Mouse (Mus musculus) urinary bladder, adult 2 months (tissue): ENCODE data around the gene Igfbp7. TPM values are rescaled to one million over a fixed set of nuclear protein-coding genes. Genes with fewer than 3 reads are reported as not detected.

Experiments used
- DNase-seq: peaks from one replicate; pipeline ENCODE4 v3.0.0; 2022; ENCODE audit warnings: low spot score
- polyA plus RNA-seq: library from polyadenylated mRNA; depleted of rRNA; stranded (reverse); fragments of >200 nt; gene quantifications from 2 replicates; pipeline ENCODE4 v1.2.3, GENCODE M21; 2012; rRNA removed

The Igfbp7 gene
- polyA plus RNA-seq, 1 experiment: 1,512 TPM

GRCm38 (mm10) chr5:77349971-77350658 is 57.7 kb downstream of the Igfbp7 start:
- DNase-seq: no peak

- no peak for DNase-seq
Observed at GRCm38 (mm10) chr5:77348901-77349300, 58.9 kb downstream of the Igfbp7 start.

GRCm38 (mm10) chr5:77340033-77340432 is 67.8 kb downstream of the Igfbp7 start:
- DNase-seq: no peak

- no peak for DNase-seq
Observed at GRCm38 (mm10) chr5:77330154-77330553, 77.7 kb downstream of the Igfbp7 start.

- no peak for DNase-seq
Observed at GRCm38 (mm10) chr5:77324936-77325335, 82.9 kb downstream of the Igfbp7 start.

- no peak for DNase-seq
Observed at GRCm38 (mm10) chr5:77314986-77315385, 92.9 kb downstream of the Igfbp7 start.

- no peak for DNase-seq
Observed at GRCm38 (mm10) chr5:77314206-77314605, 93.6 kb downstream of the Igfbp7 start.

GRCm38 (mm10) chr5:77309924-77310772 is 97.7 kb downstream of the Igfbp7 start, which contains the start of the genes Noa1 and Polr2b:
TSS of gene Noa1 (minus strand) at chr5:77310084.
TSS of gene Polr2b (plus strand) at chr5:77310147.
- peak; percentile 96 for DNase-seq

GRCm38 (mm10) chr5:77309051-77309906 is 98.6 kb downstream of the Igfbp7 start:
- DNase-seq: no peak

GRCm38 (mm10) chr5:77307821-77308553 is 99.9 kb downstream of the Igfbp7 start:
- DNase-seq: no peak

GRCm38 (mm10) chr5:77301296-77301903 is 106.4 kb downstream of the Igfbp7 start:
- DNase-seq: no peak

- no peak for DNase-seq
Observed at GRCm38 (mm10) chr5:77299486-77299885, 108.4 kb downstream of the Igfbp7 start.

Other genes with a start within 250 kb of the Igfbp7 start
- gene Spink2, start 196.6 kb downstream of the Igfbp7 start, polyA plus RNA-seq: 1.0 and 1.7 TPM in 2 replicates
- 12.4 and 14.3 TPM in 2 replicates for gene Rest, start 142.6 kb downstream of the Igfbp7 start, polyA plus RNA-seq
- gene Noa1, start 98.0 kb downstream of the Igfbp7 start, polyA plus RNA-seq: 13.3 TPM in 2 replicates
- gene Polr2b, start 97.9 kb downstream of the Igfbp7 start, polyA plus RNA-seq: 30.9 and 32.3 TPM in 2 replicates